Mouse (Mus musculus) stomach, postnatal 0 days (tissue): ENCODE measurements around the gene Etfbkmt.

Experiments used
- CTCF ChIP-seq: IDR thresholded peaks from 2 replicates; pipeline ENCODE4 v1.5.1; 2016; ENCODE audit warnings: antibody characterized with exemption, low read depth, mild to moderate bottlenecking, moderate library complexity
- EP300 ChIP-seq: optimal IDR thresholded peaks from 2 replicates; pipeline ENCODE3; 2016; ENCODE audit warnings: antibody characterized with exemption

DNA sequence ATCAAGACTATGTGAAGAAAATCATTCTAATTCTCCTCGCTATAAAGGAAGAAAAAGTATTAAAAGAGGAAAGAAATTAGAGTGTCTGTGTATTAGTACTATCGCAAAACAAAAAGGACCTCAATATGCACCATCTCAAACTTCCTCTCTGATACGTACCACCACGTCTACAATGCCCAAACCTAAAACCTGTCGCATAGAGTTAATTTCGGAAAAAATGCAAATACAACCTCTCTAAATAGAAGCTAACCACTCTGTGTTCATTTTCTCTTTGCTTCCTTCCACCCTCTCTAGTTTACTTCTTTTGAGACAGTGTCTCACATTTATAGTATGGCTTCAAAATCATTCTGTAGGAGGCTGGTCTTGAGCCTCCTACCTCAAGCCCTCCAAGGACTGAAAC is 47.2 kb upstream of the Etfbkmt start:
- TF ChIP-seq EP300, result no peak
- no peak for TF ChIP-seq CTCF
